Mouse (Mus musculus) mouse trophoblast stem cell (cell line): ENCODE results near the gene Aifm1.

ENCODE experiments used
- in situ Hi-C, 2 experiments: fragments of 300-500 bp; cut with MseI, MboI; formaldehyde crosslinking; loops; 2 replicates in 1 of 2; 3 replicates in 1 of 2; pipeline ENCODE4 v1.15.1; 2025

Gene Aifm1

DNA sequence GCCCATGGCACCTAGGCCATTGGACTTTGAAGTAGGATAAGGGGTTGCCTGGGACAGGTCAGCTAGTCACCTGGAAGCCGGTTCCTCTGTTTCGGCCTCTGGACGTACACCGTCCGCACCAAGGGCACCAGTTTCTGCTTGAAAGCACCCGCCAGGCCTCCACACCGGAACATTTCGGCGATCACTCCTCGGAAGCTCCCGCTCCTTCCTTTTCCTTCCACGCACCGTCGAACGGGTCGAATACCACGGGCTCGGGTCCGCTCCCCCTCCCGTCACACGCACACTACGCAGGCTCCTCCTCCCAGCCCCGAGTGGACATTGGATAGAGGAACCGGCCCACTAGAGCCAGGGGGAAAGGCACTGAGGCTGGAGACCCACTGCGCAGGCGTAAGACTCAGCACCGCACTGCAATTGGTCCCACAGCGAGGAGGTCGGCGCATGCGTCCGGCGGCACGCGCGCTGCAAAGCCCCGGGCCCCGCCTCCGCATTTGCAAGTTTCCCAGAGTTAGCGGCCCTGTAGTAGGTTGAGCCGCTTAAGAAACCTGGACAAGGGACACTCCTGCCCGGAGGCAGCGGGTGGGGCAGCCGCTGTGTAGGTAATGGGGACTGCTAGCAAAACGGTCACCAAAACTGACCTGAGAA is at the start of gene Aifm1:
TSS of gene Aifm1 (minus strand) at position 398 of the 642 bp plus-strand sequence.
- in situ Hi-C loops: no loop called here

DNA sequence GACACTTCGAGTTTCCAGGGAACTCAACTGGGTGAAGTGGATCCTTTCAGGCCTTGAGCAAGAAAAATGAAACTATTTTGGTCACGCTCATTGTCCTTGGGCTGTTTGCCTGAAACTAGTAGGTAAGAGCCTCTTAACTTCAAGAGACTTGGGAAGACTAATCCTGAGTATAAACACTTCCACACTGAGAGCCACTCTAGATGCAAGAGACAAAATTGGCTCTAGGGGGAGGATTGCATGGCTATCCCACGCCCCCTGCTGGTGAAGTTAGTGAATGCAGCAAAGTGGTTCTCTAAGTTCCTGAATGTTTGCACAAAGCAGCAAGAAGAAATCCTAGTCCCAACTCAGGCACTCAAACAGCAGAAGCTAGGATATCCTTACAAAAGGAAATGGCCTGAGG is 18.8 kb upstream of the Aifm1 start:
- in situ Hi-C loops: no loop called here

DNA sequence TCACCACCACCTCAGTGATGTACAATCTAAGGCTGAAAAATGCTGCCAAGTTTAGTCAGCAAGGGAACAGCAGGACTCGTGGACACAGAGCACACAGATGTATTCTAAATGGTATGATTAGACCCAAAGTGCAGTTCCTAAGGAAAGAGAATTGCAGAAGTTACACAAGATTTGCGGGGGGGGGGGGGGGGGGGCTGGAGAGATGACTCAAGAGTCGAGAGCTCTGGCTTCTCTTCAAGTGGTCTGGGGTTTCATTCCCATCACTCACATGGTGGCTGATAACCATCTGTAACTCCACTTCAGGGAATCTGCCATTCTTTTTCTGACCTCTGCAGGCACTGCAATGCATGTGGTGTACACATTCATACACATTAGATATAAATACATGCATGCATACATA is 13.1 kb upstream of the Aifm1 start:
- in situ Hi-C loops: no loop called here

DNA sequence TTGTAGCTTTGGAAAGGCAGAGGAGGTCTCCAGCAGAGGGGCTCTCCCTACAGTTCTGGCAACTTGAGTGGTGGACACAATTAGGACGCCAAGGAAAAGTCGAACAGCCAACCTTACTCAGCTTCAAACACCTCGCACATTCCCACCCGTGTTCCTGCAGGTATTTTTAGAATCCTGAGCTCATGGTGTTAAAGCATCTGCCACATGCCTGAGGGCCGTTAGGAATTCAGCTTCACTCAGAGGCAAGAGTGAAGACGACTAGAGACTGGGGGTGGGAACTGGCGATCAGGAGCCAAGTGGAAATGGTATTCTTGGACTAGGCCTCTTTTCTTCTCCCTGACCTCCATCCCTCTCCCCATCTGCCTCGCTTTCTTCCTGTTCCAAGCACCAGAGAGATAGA is 12.5 kb upstream of the Aifm1 start:
- in situ Hi-C loops: no loop called here

DNA sequence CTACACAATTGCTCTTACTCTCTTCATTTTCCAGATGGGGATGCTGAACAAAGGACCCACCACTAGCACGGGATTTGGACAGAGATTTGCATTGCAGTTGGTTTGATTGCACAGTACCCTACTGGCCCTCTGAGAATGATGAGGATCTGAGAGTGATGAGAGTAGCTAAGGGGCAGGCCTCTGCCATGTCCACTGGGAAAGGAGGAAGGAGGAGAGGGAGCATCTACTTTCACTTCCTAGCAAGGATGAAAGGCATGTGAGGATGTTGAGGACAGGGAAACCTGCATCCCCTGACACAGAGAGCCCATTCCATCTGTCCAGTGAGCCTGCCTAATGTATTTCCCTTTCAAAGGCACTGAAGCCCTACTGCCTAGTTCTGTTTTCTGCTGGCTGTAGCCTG is 12.0 kb upstream of the Aifm1 start:
- in situ Hi-C loops: no loop called here

DNA sequence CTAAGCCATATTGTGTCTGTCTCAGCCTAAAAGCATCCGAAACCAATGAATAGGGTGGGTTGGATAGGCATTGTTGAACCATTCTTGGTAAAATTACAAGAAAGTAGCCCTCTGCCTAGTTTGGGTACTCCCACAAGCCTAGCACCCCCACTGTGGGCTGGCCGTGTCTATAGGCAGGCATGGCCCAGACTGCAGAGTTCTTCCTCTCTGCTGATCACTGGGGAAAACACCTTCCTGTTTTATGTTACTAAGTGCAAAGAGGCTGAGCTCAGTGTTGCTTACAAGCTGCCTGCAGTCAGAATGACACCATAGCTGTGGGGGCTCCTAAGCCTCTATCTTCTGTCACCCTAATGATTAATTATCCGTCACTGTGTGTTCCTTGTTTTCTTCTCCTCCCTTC is 10.1 kb upstream of the Aifm1 start:
- in situ Hi-C loops: no loop called here

DNA sequence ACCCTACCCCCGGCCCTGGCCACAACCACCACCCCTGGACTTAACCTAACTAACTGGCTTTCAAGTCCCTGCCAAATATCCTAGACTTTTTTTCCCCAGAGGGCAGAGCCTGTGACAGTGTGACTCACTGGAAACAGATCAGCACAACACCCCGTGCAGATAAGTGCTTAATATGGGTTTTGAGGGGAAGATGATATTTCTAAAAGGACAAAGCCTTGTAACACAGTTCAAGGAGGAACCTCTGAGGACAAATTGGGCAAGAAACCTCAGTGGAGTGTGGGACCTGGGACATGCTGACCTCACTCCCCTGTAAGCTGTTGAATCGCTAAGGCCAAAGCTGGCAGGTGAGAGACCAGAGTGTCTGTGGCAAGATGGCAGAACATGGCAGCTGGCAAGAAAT is 8.3 kb upstream of the Aifm1 start:
- in situ Hi-C loops: no loop called here

DNA sequence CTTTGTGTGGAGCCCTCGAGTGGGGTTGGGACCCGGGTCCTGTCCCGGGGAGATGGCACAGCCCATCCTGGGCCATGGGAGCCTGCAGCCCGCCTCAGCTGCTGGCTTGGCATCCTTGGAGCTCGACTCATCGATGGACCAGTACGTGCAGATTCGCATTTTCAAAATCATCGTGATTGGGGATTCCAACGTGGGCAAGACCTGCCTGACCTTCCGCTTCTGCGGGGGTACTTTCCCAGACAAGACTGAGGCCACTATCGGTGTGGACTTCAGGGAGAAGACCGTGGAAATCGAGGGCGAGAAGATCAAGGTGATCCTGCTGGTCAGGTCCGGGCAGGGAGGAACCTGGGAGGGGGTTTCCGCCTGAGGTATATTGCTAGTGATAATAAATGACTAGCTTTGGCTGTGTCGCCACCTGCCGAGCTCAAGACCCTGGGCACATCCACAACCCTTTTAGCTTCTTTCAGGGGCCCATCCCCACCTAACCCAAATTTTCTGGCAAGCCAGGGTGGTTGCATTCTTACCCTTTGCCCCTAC is 6.3 kb upstream of the Aifm1 start:
- in situ Hi-C loops: no loop called here

DNA sequence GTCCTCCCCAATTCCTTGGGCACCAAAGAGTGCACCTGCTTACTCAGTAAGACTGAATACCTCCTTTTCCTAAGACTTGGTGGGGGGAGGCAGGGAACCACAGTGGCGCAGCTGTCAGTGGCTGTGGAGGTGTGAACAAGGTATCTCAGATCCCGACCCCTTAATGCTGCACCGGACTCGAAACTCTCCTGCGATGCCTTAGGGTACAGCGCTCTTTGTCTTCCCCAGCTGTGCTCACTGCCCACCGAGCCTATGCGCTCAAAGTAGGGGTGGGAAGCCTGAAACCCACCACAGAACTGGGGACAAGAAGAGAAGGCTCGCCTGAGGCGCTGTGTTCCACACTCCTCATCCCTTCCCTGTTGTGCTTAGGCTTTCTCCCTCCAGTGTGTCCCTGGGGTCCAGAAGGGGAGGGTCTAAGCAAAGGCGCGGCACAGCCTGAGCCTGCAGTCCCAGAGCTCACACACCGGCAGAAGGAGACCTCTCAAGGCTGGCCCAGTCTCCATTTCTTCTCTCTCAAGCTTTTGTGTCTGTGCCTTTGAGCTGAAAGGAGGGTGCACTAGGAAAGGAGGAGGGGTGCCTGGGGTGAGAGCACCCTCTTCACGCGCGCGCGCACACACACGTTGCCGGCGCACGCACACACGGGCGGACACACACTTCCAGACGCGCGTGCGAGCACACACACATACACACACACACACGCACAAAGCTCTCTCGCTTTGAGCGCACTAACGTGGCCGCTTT is 5.6 kb upstream of the Aifm1 start, which contains the start of gene Rab33a:
TSS of gene Rab33a (plus strand) at position 478 of the 741 bp plus-strand sequence.
- in situ Hi-C loops: no loop called here

DNA sequence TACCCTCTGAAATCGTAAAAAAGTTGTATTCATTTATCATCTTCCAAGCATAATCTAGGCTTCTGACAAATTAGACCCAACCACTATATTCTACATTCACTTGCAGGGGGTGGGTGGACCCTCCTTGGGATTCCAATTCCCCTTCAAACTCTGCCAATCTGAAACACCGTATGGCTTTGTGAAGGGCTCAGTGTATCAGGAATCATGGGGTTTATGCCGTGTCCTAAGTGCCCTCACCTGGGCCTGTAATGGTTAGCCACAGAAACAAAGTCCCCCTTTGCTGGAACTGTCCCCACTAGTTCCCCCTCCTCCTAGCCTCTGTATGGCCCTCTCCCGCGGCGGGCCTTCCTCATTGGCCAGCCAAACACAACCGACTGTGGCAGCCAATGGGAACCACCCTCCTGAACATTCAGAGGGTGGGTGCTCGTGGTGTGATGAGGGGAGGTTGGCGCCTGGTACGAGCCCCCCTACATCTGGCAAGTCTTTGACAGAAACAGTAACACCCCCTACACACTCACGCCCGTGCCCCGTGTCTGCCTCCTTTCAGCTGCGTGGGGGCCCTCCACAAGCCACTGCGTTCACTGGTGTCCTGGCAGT is 4.9 kb upstream of the Aifm1 start:
- in situ Hi-C loops: no loop called here

DNA sequence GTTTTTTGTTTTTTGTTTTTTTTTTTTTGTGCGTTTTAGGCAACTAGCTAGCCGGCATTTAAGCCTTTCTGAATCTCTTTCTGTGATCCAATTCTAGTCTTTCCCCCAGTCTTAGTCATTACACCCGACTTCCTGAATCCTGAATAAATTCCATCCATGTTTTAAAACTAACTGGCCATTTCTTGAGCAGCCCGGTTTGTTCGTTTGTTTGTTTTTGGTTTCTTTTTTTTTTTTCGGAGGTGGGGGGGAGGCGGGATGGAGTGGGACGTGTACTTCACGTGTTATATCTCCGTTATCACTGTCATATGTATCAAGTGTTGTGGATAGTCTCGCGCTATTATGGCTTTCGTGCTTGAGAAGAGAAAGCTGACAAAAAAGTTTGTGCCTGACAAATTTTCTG is 461 bp upstream of the Aifm1 start:
- in situ Hi-C loops: no loop called here

DNA sequence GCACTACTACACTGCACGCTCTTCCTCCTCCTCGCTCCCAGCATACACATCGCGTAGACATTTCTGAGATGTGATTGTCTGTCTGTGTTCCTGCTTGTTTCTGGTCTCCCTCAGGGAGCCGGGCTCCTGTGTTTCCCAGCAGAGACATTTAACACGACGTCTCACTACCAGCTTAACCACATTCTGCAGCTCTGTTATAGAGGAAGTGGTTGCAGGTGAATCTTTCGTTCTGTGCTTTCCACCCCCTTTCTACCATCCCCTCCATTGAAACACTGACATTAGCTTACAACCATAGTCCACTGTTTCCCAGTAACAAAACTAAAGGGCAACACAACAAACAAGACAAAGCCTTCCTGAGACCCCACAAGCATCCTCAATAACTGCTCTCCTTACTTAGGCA is 19.6 kb downstream of the Aifm1 start:
- in situ Hi-C loops: no loop called here

DNA sequence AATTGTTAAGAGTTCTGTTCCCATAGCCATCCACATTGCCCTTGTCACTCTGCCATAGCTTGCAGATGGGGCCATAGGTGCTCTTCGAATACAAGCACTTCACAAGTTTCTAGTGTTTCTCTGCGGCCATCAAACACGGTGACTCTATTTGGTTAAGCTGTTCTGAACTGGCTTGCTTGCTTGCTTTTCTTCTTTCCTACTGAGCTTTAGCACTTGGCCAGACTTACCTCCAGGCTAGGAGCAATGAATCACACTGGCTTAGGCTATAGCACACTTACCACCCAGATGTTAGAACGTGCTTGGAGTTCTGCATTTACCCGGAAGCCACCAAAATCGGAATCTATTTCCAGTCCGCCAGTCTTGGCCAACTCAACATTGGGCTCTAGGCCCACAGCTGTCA is 31.7 kb downstream of the Aifm1 start:
- in situ Hi-C loops: no loop called here

DNA sequence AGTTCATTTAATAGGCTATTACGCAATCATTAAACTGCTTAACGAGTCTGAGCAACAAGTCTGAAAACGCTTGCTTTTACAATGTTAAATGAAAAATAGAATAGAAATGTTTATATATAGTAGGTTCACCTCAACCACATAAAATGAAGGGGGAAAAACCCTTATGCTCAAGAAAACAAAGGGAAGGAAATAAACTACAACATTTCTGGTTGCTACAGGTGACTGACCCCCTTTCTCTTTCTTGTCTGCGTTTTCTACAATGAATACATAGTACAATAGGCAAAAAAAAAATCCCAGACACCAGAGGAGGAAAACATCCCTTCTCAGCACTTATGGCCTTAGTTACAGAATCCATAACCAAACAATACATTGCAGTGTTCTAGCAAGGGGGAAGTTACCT is 32.3 kb downstream of the Aifm1 start:
- in situ Hi-C loops: no loop called here

DNA sequence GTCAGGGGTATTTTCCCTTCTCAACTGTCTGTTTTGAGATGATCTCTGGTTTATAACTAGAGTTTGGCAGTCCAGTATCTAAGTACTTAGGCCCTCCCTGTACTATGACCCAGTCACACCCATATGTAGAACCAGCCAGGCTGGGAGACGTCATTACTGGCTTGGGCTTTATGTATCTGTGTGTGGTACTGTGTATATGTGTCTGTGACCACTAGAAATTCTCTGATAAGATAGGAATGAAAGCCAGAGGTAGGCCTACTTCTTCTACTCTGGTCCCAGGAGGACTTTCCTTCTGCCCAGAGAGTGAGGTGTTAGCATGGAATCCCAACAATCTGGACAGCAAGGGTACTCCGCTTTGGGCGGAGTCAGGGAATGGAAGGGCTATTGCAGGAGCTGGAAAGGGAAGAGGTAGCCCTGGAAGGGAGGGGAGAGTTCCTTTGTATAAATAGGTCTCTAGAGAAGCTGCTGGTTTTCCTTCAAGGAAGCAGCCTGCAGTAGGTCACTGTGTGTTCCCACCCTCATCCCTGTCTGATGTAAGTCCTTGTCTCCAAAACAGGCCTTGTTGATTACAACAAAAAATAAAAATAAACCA is 45.9 kb downstream of the Aifm1 start:
- in situ Hi-C loops: no loop called here

DNA sequence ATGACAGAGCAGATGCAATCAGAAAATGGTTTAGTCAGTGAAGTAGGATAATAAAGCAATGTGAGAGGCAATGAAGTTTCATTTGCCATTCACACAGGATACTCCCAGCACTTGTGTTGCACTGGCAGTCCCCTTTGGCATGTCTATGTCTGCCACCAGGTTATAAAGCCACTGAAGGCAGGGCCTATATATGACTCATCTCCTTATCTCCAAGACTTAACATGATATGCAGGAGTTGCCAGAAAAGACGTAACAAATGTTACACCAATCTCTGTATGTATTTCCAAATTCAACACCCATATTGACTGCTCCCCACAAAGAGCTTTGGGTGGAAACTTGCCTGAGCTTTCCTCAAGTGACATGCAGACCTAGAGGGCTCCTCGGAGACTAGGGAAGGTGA is 47.2 kb downstream of the Aifm1 start:
- in situ Hi-C loops: no loop called here

DNA sequence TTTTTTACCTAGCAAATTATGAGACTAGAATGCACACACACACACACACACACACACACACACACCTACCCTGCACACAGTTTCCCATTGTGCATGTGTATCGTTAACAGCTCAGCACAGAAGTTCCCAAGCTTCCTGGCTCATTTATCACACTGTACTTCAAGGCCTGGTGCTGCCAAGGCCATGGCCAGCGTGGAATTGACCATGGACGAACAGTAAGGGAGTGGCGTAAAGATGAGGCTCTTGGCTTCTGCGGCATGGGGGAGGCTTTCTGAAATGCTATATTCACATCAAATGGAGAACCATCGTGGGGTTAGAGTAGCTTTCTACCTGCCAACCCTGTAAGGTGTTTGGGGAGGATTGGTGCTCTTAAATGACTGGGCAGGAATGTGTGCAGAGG is 48.9 kb downstream of the Aifm1 start:
- in situ Hi-C loops: no loop called here

DNA sequence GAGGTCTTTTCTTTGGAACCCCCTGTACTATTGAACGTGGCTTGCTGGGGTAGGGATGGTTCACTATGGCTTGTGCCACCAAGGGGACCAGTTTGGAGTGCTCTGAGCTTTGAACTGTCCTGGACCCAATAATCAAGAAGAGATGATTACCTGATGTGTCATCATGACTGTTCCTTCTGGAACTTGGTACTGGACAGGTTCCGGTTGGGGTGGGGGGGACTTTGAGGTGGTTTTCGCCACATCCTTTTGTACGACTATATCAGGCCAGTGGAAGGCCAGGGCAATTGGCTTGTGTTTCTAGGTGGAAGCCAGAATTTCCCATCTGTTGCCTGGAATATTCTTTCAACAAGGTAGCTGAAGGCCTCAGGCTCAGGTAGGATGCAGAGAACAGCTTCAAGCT is 49.7 kb downstream of the Aifm1 start:
- in situ Hi-C loops: no loop called here

DNA sequence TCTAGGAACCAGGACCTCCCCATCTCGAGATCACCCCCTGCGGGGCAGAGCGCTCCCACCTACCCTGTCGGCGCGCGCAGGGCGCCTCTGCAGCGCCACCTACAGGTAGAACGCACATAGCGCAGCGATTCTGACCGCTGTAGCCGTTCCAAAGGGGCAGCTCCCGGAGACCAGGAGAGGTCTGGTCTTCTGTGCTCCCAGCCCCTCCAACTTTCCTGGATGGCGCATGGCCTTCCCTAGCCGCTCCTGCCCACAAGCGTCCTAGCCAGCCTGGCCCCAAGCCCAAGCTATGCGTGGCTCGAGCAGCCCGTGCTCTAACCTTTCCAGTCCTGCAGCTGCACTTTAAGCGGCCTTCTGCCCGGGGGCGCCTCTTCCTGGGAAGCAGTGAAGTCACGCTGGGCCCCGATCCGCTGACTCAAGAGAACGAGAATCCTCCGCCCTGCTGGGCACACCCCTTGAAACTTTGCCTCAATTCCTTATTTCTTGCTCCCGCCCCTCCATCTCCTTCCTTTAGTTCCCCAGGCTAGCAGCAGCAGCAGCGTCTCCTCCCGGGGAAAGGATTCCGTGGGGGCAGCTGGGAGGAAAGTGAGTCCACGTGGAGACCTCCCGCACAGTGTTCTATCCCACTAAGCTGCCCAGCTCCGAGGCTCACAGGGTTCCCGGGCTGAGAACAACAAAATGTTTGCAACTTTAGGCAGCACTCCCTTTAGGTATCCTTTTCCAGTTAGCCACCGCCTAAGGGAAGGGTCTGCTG is 50.4 kb downstream of the Aifm1 start, which contains the start of gene Elf4:
TSS of gene Elf4 (minus strand) at position 379 of the 754 bp plus-strand sequence.
- in situ Hi-C loops: no loop called here

DNA sequence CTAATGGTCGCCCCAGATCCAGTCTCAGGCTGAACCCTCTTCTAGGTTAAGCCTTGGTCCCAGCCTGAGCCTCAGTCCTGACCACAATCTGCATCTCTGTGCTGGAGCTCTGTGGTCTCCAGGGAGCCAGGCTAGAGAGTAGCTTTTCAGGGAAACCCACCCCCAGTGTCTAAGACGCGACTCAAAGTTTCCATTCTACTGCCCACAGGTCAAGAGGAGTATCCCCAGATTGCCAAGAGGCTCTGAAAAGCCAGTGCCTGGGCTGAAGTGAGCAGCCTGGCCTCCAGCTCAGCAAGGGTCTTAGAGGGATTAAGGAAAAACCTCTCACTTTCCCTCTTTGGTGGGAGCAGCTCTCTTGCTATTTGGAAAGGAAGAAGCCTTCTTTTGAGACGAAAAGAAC is 51.1 kb downstream of the Aifm1 start:
- in situ Hi-C loops: no loop called here

DNA sequence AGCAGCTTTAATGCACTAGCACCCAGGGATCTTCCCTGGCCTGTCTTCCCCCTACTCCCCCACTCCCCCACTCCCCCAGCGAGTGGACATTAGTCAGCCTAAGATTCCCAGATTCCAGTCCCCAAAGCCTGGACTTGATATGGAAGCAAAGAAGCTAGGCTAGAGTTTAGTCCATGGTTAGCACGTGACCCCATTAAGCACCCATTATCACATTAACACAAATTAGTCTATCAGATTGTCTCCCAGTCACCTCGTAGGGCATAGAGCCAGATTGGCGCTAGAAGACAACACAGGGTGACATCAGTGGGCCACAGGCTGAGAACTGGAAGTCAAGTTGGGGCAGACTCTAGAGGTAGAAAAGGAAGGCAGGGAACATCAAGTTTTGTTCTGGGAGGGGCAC is 52.4 kb downstream of the Aifm1 start:
- in situ Hi-C loops: no loop called here

DNA sequence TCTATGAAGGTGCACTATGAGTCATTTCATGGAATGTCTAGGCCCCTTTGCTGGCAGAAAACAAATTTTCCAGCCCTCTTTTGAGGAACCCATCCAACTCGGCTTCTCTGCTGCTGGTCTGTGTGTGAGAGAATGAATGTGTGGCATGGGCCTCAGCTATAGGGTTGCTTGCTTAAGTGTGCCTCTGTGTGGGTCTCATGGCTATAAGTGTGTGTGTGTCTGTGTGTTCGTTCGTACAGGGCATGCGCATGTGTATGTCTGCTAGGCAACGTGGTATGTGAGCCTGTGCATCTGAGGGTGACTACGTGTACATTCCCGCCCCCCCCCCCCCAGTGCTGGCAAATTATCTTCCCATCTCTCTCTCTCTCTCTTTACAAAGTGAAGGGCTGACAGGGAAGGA is 52.9 kb downstream of the Aifm1 start:
- in situ Hi-C loops: no loop called here
